Mouse (Mus musculus): ENCODE measurements around the gene Ccnt2.
"Not testable (repeated sequence)": the region's sequence is repeated elsewhere in the genome, so short reads cannot be mapped to it uniquely, and the experiment has no call there.

Ccnt2 gene

GRCm38 (mm10) chr1:127773803-127774500 lies at the start of gene Ccnt2:
Ccnt2 (plus strand) TSS chr1:127774164.
- DNase-seq (ENCODE audit: low spot score in 2 of 2), result peak; percentile 99

- no peak for DNase-seq (ENCODE audit: low spot score in 2 of 2)
Measured at GRCm38 (mm10) chr1:127729096-127729495, 44.9 kb upstream of the Ccnt2 start, which contains the start of gene Acmsd. Acmsd (plus strand) TSS chr1:127729413.

GRCm38 (mm10) chr1:127731086-127731485 lies 42.9 kb upstream of the Ccnt2 start:
- no peak for DNase-seq (ENCODE audit: low spot score in 2 of 2)

GRCm38 (mm10) chr1:127732435-127732834 lies 41.5 kb upstream of the Ccnt2 start:
- DNase-seq (ENCODE audit: low spot score in 2 of 2), result no peak

- DNase-seq (ENCODE audit: low spot score in 2 of 2), result no peak
Measured at GRCm38 (mm10) chr1:127732841-127733240, 41.1 kb upstream of the Ccnt2 start.

- no peak for DNase-seq (ENCODE audit: low spot score in 2 of 2)
Measured at GRCm38 (mm10) chr1:127735356-127735755, 38.6 kb upstream of the Ccnt2 start.

GRCm38 (mm10) chr1:127750401-127751102 lies 23.4 kb upstream of the Ccnt2 start:
- no peak for DNase-seq (ENCODE audit: low spot score in 2 of 2)

- no peak for DNase-seq (ENCODE audit: low spot score in 2 of 2)
Measured at GRCm38 (mm10) chr1:127755806-127756205, 18.2 kb upstream of the Ccnt2 start.

GRCm38 (mm10) chr1:127756331-127757163 lies 17.4 kb upstream of the Ccnt2 start:
- no peak for DNase-seq (ENCODE audit: low spot score in 2 of 2)

GRCm38 (mm10) chr1:127757164-127757545 lies 16.8 kb upstream of the Ccnt2 start:
- not testable (repeated sequence) for DNase-seq (ENCODE audit: low spot score in 2 of 2)

GRCm38 (mm10) chr1:127765468-127765867 lies 8.5 kb upstream of the Ccnt2 start:
- no peak for DNase-seq (ENCODE audit: low spot score in 2 of 2)

GRCm38 (mm10) chr1:127766741-127767140 lies 7.2 kb upstream of the Ccnt2 start:
- no peak for DNase-seq (ENCODE audit: low spot score in 2 of 2)

GRCm38 (mm10) chr1:127773198-127773802 lies 664 bp upstream of the Ccnt2 start:
- DNase-seq (ENCODE audit: low spot score in 2 of 2), result peak in 1 of 2 experiments; percentile 27

- no peak for DNase-seq (ENCODE audit: low spot score in 2 of 2)
Measured at GRCm38 (mm10) chr1:127774501-127774880, 527 bp downstream of the Ccnt2 start.

GRCm38 (mm10) chr1:127775206-127775720 lies 1.3 kb downstream of the Ccnt2 start:
- no peak for DNase-seq (ENCODE audit: low spot score in 2 of 2)

GRCm38 (mm10) chr1:127776246-127776645 lies 2.3 kb downstream of the Ccnt2 start:
- DNase-seq (ENCODE audit: low spot score in 2 of 2), result no peak

GRCm38 (mm10) chr1:127778611-127779010 lies 4.6 kb downstream of the Ccnt2 start:
- no peak for DNase-seq (ENCODE audit: low spot score in 2 of 2)

- no peak for DNase-seq (ENCODE audit: low spot score in 2 of 2)
Measured at GRCm38 (mm10) chr1:127780142-127780541, 6.2 kb downstream of the Ccnt2 start.

GRCm38 (mm10) chr1:127780849-127781248 lies 6.9 kb downstream of the Ccnt2 start:
- DNase-seq (ENCODE audit: low spot score in 2 of 2), result no peak

- DNase-seq (ENCODE audit: low spot score in 2 of 2), result no peak
Measured at GRCm38 (mm10) chr1:127783862-127784261, 9.9 kb downstream of the Ccnt2 start.

- DNase-seq (ENCODE audit: low spot score in 2 of 2), result no peak
Measured at GRCm38 (mm10) chr1:127785882-127786281, 11.9 kb downstream of the Ccnt2 start.

GRCm38 (mm10) chr1:127788943-127789342 lies 15.0 kb downstream of the Ccnt2 start:
- no peak for DNase-seq (ENCODE audit: low spot score in 2 of 2)

Data from thymus, postnatal 10 days (tissue).